Mouse (Mus musculus) kidney, adult 2 months (tissue): ENCODE data around the gene Prkcg. TPM values are rescaled to one million over a fixed set of nuclear protein-coding genes. Genes with fewer than 3 reads are reported as not detected.

Source experiments
- DNase-seq: peaks from one replicate; pipeline ENCODE4 v3.0.0; 2021
- H3K27ac ChIP-seq: fragments of 200-500 bp; 2 replicates; pipeline ENCODE4 v1.5.1; 2012; ENCODE audit warnings: low read depth, low read length, control low read depth, inconsistent platforms; ENCODE audit not compliant: insufficient read depth
- H3K27me3 ChIP-seq: fragments of 200-500 bp; replicated peaks from 2 replicates; pipeline ENCODE4 v1.6.1; 2012; ENCODE audit warnings: mild to moderate bottlenecking, moderate library complexity, low read length, inconsistent platforms; ENCODE audit not compliant: control insufficient read depth, insufficient read depth
- H3K36me3 ChIP-seq: fragments of 200-500 bp; 2 replicates; pipeline ENCODE4 v1.6.1; 2012; ENCODE audit warnings: mild to moderate bottlenecking, moderate library complexity, low read length, inconsistent platforms; ENCODE audit not compliant: control insufficient read depth, insufficient read depth
- H3K4me1 ChIP-seq: fragments of 200-500 bp; 2 replicates; pipeline ENCODE4 v1.6.1; 2011; ENCODE audit warnings: low read length; ENCODE audit not compliant: control insufficient read depth, insufficient read depth
- H3K4me3 ChIP-seq: fragments of 200-500 bp; 2 replicates; pipeline ENCODE4 v1.5.1; 2011; ENCODE audit warnings: mild to moderate bottlenecking, low read depth, low read length, control low read depth; ENCODE audit not compliant: insufficient read depth
- CTCF ChIP-seq: fragments of 200-500 bp; conservative IDR thresholded peaks from 2 replicates; pipeline ENCODE4 v1.5.1; 2011; ENCODE audit warnings: low read depth, mild to moderate bottlenecking, control low read depth, low read length, moderate library complexity, mixed read lengths; ENCODE audit not compliant: insufficient read depth, insufficient read length
- POLR2A ChIP-seq: fragments of 200-500 bp; IDR thresholded peaks from one replicate; pipeline ENCODE4 v1.6.1; 2011; ENCODE audit warnings: low read depth, low read length, control low read depth
- WGBS: fragments of 180-500 bp; shearing (Covaris S2); methylation state at CpG from one replicate; pipeline ENCODE4 v1.1.7; 2018; 5-methylcytosine and 5-hydroxymethylcytosine counted together
- polyA plus RNA-seq: library from polyadenylated mRNA; depleted of rRNA; stranded (reverse); fragments of >200 nt; gene quantifications from 2 replicates; pipeline ENCODE4 v1.2.3, GENCODE M21; 2012

Gene Prkcg
- polyA plus RNA-seq, 1 experiment: 0.44 TPM

DNA sequence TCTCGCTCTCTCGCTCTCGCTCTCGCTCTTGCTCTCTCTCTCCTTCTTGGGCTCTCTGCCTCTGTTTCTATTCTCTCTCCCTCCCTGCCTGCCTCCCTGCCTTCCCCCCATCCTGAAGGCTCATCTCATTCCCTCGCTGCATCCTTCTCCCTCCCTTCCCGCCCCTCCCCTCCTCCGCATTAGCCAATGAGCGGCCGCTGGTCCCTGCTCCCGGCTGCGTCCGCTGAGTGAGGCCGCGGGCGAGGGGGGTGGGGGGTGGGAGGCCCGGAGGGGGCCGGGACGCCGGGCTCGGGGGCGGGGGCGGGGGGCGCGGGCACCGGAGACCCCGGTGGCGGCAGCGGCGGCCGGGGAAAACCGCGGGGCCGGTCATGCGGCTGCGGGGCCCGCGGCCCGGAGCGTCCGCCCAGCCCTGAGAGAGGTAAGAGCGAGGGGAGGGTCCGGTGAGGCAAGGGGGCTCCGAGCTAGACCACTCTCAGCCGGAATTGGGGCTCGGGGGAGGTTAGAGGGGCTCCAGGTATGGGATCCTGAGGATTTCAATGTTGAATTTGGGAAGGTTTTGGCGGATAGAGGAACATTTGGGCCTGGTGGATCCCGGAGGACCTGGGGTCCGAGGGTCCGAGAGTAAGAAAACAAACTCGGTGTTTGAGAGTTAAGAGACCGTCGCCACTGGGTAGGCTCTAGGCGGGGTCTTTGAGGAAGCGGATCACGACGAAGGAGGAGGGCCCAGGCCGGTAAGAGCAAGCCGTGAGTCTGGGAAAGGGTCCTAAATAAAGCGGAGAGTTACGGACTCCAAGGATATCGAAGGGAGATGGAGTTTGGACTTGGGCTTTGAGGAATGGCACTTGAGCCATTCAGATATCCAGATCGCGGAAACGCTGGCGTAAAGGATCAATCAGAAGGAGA, 43.9 kb downstream of the Prkcg start, which contains the start of gene Cacng7:
TSS of gene Cacng7 (plus strand) at position 337 of the 903 bp plus-strand sequence.
- Histone ChIP-seq H3K27ac (no peak within 1 kb of the TSS), H3K27me3 (no peaks in the 10 kb centered on the region), H3K36me3 (no peaks in the 10 kb centered on the region), H3K4me1 (no peaks in the 10 kb centered on the region), H3K4me3 (peak within 1 kb of the TSS; percentile 23)
- no peak for DNase-seq
- TF ChIP-seq CTCF (no peak), POLR2A (no peak)
- 4% methylated on average over 65 of the region's 65 CpGs for WGBS

- H3K27ac ChIP-seq: no peak overlapping the region
- TF ChIP-seq CTCF (no peak), POLR2A (no peak)
- H3K36me3 ChIP-seq: no peaks in the 10 kb centered on the region
- WGBS: 29% methylated on average over 5 of the region's 5 CpGs
- no peaks in the 10 kb centered on the region for H3K27me3 ChIP-seq
- H3K4me1 ChIP-seq: no peaks in the 10 kb centered on the region
- H3K4me3 ChIP-seq: no peak overlapping the region
- no peak for DNase-seq
Measured at GRCm38 (mm10) chr7:3333542-3333941, 44.6 kb downstream of the Prkcg start.

GRCm38 (mm10) chr7:3336412-3336811, 47.4 kb downstream of the Prkcg start:
- H3K27me3 ChIP-seq: no peaks in the 10 kb centered on the region
- 79% methylated on average over 17 of the region's 17 CpGs for WGBS
- no peak for TF ChIP-seq POLR2A
- TF ChIP-seq CTCF: no peak
- DNase-seq: no peak
- H3K4me3 ChIP-seq: no peak overlapping the region
- H3K4me1 ChIP-seq: no peaks in the 10 kb centered on the region
- H3K36me3 ChIP-seq: no peaks in the 10 kb centered on the region
- H3K27ac ChIP-seq: no peak overlapping the region

DNA sequence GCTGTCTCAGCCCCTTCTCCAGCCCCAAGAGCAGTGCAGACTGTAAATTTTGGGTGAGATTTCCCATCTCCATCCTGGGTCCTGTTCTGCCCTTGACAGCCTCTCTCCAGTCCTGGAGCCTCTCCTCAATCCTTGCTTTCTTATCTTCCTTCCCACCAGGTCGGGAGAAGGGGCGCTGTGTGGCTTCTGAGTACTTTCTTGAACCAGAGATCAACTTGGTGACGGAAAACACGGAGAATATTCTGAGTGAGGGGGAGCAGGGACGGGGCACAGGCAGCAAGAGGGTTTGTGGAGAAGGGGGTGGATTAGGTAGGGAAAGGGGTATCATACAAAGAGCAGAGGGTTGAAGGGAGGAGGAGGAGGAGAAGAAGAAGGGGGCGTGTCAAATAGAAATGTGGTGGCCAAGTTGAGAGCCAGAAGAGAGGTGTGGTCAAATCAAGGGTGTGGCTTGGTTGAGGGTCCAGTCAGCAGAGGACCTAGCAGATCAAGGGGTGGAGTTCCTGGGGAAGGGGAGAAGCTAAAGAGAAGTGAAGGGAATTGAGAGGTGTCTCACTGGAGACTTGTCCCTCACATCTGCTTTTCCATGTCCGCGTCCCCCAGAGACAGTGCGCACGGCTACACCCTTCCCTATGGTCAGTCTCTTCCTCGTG, 49.4 kb downstream of the Prkcg start:
- no peak for TF ChIP-seq POLR2A
- TF ChIP-seq CTCF: no peak
- Histone ChIP-seq H3K4me1 (no peaks in the 10 kb centered on the region), H3K27me3 (no peaks in the 10 kb centered on the region), H3K36me3 (no peaks in the 10 kb centered on the region), H3K4me3 (no peak overlapping the region), H3K27ac (no peak overlapping the region)
- no peak for DNase-seq
- WGBS: 87% methylated on average over 11 of the region's 11 CpGs

DNA sequence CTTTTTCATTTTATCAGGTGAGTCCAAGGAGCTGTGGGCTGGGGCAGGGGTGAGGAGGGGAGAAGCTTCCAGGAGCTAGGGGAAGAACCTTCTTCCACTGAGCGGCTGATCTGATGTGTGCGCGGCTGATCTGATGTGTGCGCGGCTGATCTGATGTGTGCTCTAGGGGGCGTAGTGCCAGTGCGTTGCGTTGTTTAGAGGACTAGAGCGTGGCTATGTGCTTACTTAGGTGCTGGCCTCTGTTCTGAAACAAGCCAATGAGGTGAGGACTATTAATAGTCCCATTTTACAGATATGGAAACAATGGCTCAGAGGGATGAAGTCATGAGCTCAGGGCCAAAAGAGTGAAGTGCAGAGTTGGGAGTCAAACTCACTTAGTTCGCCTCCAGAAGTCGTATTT, 50.0 kb downstream of the Prkcg start:
- 93% methylated on average over 11 of the region's 11 CpGs for WGBS
- H3K36me3 ChIP-seq: no peaks in the 10 kb centered on the region

GRCm38 (mm10) chr7:3343861-3344260, 54.9 kb downstream of the Prkcg start:
- no peaks in the 10 kb centered on the region for H3K27me3 ChIP-seq
- H3K36me3 ChIP-seq: no peaks in the 10 kb centered on the region
- no peak overlapping the region for H3K27ac ChIP-seq
- H3K4me3 ChIP-seq: no peak overlapping the region
- no peak for DNase-seq
- H3K4me1 ChIP-seq: no peaks in the 10 kb centered on the region
- WGBS: 93% methylated on average over 3 of the region's 3 CpGs
- TF ChIP-seq CTCF: no peak
- TF ChIP-seq POLR2A: no peak

More for the DNA sequence above, 50.0 kb downstream of the Prkcg start:
- DNase-seq: no peak
- TF ChIP-seq POLR2A: no peak
- no peak for TF ChIP-seq CTCF
- H3K4me3 ChIP-seq: no peak overlapping the region
- no peak overlapping the region for H3K27ac ChIP-seq
- H3K27me3 ChIP-seq: no peaks in the 10 kb centered on the region
- H3K4me1 ChIP-seq: no peaks in the 10 kb centered on the region

DNA sequence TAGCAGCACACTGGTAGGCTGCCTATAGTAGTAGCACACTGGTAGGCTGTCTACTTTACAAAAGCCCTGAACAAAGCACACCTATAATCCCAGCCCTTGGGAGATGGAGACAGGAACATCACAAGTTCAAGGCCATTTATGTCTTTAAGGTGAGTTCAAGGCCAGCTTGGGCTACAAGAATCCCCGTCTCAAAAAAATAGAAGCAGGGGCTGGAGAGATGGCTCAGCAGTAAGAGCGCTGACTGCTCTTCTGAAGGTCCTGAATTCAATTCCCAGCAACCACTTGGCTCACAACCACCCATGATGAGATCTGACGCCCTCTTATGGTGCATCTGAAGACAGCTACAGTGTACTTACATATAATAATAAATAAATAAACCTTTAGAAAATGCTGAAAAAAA, 56.3 kb downstream of the Prkcg start:
- DNase-seq: no peak
- no peaks in the 10 kb centered on the region for H3K36me3 ChIP-seq
- WGBS: 98% methylated on average over 3 of the region's 3 CpGs
- TF ChIP-seq POLR2A: no peak
- no peak for TF ChIP-seq CTCF
- no peak overlapping the region for H3K4me3 ChIP-seq
- H3K27me3 ChIP-seq: no peaks in the 10 kb centered on the region
- no peaks in the 10 kb centered on the region for H3K4me1 ChIP-seq
- no peak overlapping the region for H3K27ac ChIP-seq
